Mouse (Mus musculus): ENCODE data around the gene Tceal8. TPM values are rescaled to one million over a fixed set of nuclear protein-coding genes. Genes with fewer than 3 reads are reported as not detected.
"Not testable (repeated sequence)": the region's sequence is repeated elsewhere in the genome, so short reads cannot be mapped to it uniquely, and the experiment has no call there.

The Tceal8 gene
- total RNA-seq, 1 experiment from 2014 or later, result 2.6 TPM

- not testable (repeated sequence) for ATAC-seq (ENCODE audit: extremely low read depth, insufficient number of reproducible peaks, low FRiP score, poor library complexity, severe bottlenecking)
Observed at GRCm38 (mm10) chrX:136138827-136139639, 33.1 kb downstream of the Tceal8 start, which contains the start of gene Bex4. Bex4 (plus strand) TSS chrX:136138996.

- no peak for ATAC-seq (ENCODE audit: extremely low read depth, insufficient number of reproducible peaks, low FRiP score, poor library complexity, severe bottlenecking)
Observed at GRCm38 (mm10) chrX:136135559-136135958, 36.6 kb downstream of the Tceal8 start.

- ATAC-seq (ENCODE audit: extremely low read depth, insufficient number of reproducible peaks, low FRiP score, poor library complexity, severe bottlenecking), result no peak
Observed at GRCm38 (mm10) chrX:136127744-136128064, 44.4 kb downstream of the Tceal8 start.

- no peak for ATAC-seq (ENCODE audit: extremely low read depth, insufficient number of reproducible peaks, low FRiP score, poor library complexity, severe bottlenecking)
Observed at GRCm38 (mm10) chrX:136127038-136127743, 45.0 kb downstream of the Tceal8 start.

Other genes with a start within 250 kb of the Tceal8 start
- gene Arxes2, start 178.5 kb downstream of the Tceal8 start, total RNA-seq (2017), result 0.49 TPM in 1 of 2 replicates, not detected in the other
- not detected in 2 replicates for gene Arxes1, start 139.0 kb downstream of the Tceal8 start, total RNA-seq (2017)
- not detected in 2 replicates for gene Bex2, start 104.1 kb downstream of the Tceal8 start, total RNA-seq (2017)
- not detected in 2 replicates for gene Nxf3, start 87.1 kb downstream of the Tceal8 start, total RNA-seq (2017)
- not detected in 2 replicates for gene Bex4, start 33.3 kb downstream of the Tceal8 start, total RNA-seq (2017)
- not detected in 2 replicates for gene Tceal5, start 31.5 kb upstream of the Tceal8 start, total RNA-seq (2017)
- gene Tceal7, start 42.4 kb upstream of the Tceal8 start, total RNA-seq (2017), result not detected in 2 replicates
- gene Bex1, start 43.2 kb upstream of the Tceal8 start, total RNA-seq (2017), result not detected in 2 replicates
- 21.6 and 26.5 TPM in 2 replicates for gene Tceal9, start 72.7 kb upstream of the Tceal8 start, total RNA-seq (2017)
- gene Bex3, start 97.9 kb upstream of the Tceal8 start, total RNA-seq (2017), result 8.5 and 8.8 TPM in 2 replicates

Data from neutrophil, adult 5-6 weeks (primary cell).